Mouse (Mus musculus) MEL (cell line): ENCODE data around the gene Tnc. TPM values are rescaled to one million over a fixed set of nuclear protein-coding genes. Genes with fewer than 3 reads are reported as not detected.

Source experiments
- DNase-seq: peaks from one replicate; pipeline ENCODE4 v3.0.0; 2011; ENCODE audit warnings: low read depth, low spot score
- H3K27ac ChIP-seq: 2 replicates; pipeline ENCODE4 v1.5.1; 2012; ENCODE audit warnings: low read depth, mild to moderate bottlenecking, control low read depth, low read length, moderate library complexity; ENCODE audit not compliant: control insufficient read depth
- H3K27me3 ChIP-seq, 2 experiments: fragments of 150-350 bp in 1 of 2; sonication (generic) in 1 of 2; 2 replicates each; pipeline ENCODE4 v1.6.1; 2012; ENCODE audit warnings: low read length in 2 of 2, mild to moderate bottlenecking in 2 of 2, improper control_type of control experiment in 1 of 2, moderate library complexity in 1 of 2; ENCODE audit not compliant: insufficient read depth in 2 of 2, control insufficient read depth in 1 of 2
- H3K36me3 ChIP-seq, 2 experiments: 2 replicates each; pipeline ENCODE4 v1.6.1; 2012 to 2014; ENCODE audit warnings: low read length in 2 of 2, improper control_type of control experiment in 1 of 2, inconsistent platforms in 1 of 2, mild to moderate bottlenecking in 1 of 2; ENCODE audit not compliant: insufficient read depth in 2 of 2, control insufficient read depth in 1 of 2
- H3K4me1 ChIP-seq, 2 experiments: fragments of 150-350 bp in 1 of 2; sonication (generic) in 1 of 2; 2 replicates each; pipeline ENCODE4 v1.6.1; 2012; ENCODE audit warnings: low read length in 2 of 2, improper control_type of control experiment in 1 of 2, mild to moderate bottlenecking in 1 of 2; ENCODE audit not compliant: insufficient read depth in 2 of 2, control insufficient read depth in 1 of 2
- H3K4me3 ChIP-seq, 2 experiments: fragments of 150-350 bp in 1 of 2; sonication (generic) in 1 of 2; 2 replicates each; pipeline ENCODE4 v1.5.1; 2012; ENCODE audit warnings: low read depth in 2 of 2, low read length in 2 of 2, mild to moderate bottlenecking in 2 of 2, moderate library complexity in 2 of 2, control low read depth in 1 of 2, improper control_type of control experiment in 1 of 2; ENCODE audit not compliant: control insufficient read depth in 1 of 2, insufficient read depth in 1 of 2
- H3K79me2 ChIP-seq: 2 replicates; pipeline ENCODE4 v1.6.1; 2012; ENCODE audit warnings: mild to moderate bottlenecking, low read length, moderate library complexity; ENCODE audit not compliant: control insufficient read depth, poor library complexity, insufficient read depth
- H3K9ac ChIP-seq: 2 replicates; pipeline ENCODE4 v1.6.1; 2012; ENCODE audit warnings: low read depth, mild to moderate bottlenecking, control low read depth, low read length, moderate library complexity; ENCODE audit not compliant: control insufficient read depth, poor library complexity, severe bottlenecking
- H3K9me3 ChIP-seq: fragments of 150-350 bp; sonication (generic); replicated peaks from 2 replicates; pipeline ENCODE4 v1.6.1; 2012; ENCODE audit warnings: mild to moderate bottlenecking, low read length, improper control_type of control experiment, moderate library complexity; ENCODE audit not compliant: insufficient read depth
- BHLHE40 ChIP-seq: IDR thresholded peaks from 2 replicates; pipeline ENCODE4 v1.6.1; 2012; ENCODE audit warnings: low read depth, mild to moderate bottlenecking, inconsistent platforms, low read length, improper control_type of control experiment, borderline replicate concordance
- CHD1 ChIP-seq: IDR thresholded peaks from 2 replicates; pipeline ENCODE4 v1.6.1; 2012; ENCODE audit warnings: low read depth, mild to moderate bottlenecking, inconsistent platforms, low read length, improper control_type of control experiment
- E2F4 ChIP-seq: IDR thresholded peaks from 2 replicates; pipeline ENCODE4 v1.6.1; 2011; ENCODE audit warnings: low read depth, low read length, improper control_type of control experiment, borderline replicate concordance
- ELF1 ChIP-seq: IDR thresholded peaks from 2 replicates; pipeline ENCODE4 v1.6.1; 2014; ENCODE audit warnings: low read depth, mild to moderate bottlenecking, inconsistent platforms, low read length, improper control_type of control experiment, moderate library complexity
- ETS1 ChIP-seq: IDR thresholded peaks from 2 replicates; pipeline ENCODE4 v1.6.1; 2012; ENCODE audit warnings: low read depth, mild to moderate bottlenecking, inconsistent platforms, low read length, improper control_type of control experiment, moderate library complexity
- GABPA ChIP-seq: IDR thresholded peaks from 2 replicates; pipeline ENCODE4 v1.6.1; 2012; ENCODE audit warnings: low read depth, mild to moderate bottlenecking, inconsistent platforms, low read length, improper control_type of control experiment, moderate library complexity
- HCFC1 ChIP-seq: IDR thresholded peaks from 2 replicates; pipeline ENCODE4 v1.6.1; 2012; ENCODE audit warnings: low read depth, mild to moderate bottlenecking, inconsistent platforms, low read length, improper control_type of control experiment, moderate library complexity
- JUND ChIP-seq: IDR thresholded peaks from 2 replicates; pipeline ENCODE4 v1.6.1; 2011; ENCODE audit warnings: low read depth, mild to moderate bottlenecking, improper control_type of control experiment, low read length
- MAX ChIP-seq: IDR thresholded peaks from 2 replicates; pipeline ENCODE4 v1.6.1; 2011; ENCODE audit warnings: low read length, improper control_type of control experiment
- MEF2A ChIP-seq: IDR thresholded peaks from 2 replicates; pipeline ENCODE4 v1.6.1; 2014; ENCODE audit warnings: low read depth, mild to moderate bottlenecking, inconsistent platforms, low read length, improper control_type of control experiment; ENCODE audit not compliant: poor library complexity, insufficient replicate concordance, severe bottlenecking; ENCODE audit errors: extremely low read depth
- MXI1 ChIP-seq: IDR thresholded peaks from 2 replicates; pipeline ENCODE4 v1.6.1; 2011; ENCODE audit warnings: mild to moderate bottlenecking, low read depth, low read length, improper control_type of control experiment
- NELFE ChIP-seq: IDR thresholded peaks from 2 replicates; pipeline ENCODE4 v1.6.1; 2011; ENCODE audit warnings: low read depth, low read length, improper control_type of control experiment
- POLR2AphosphoS5 ChIP-seq: IDR thresholded peaks from 2 replicates; pipeline ENCODE4 v1.6.1; 2012; ENCODE audit warnings: low read depth, borderline replicate concordance, mild to moderate bottlenecking, inconsistent platforms, low read length, moderate library complexity, mixed read lengths
- RCOR1 ChIP-seq: IDR thresholded peaks from 2 replicates; pipeline ENCODE4 v1.6.1; 2012; ENCODE audit warnings: low read depth, mild to moderate bottlenecking, inconsistent platforms, low read length, improper control_type of control experiment
- SIN3A ChIP-seq: IDR thresholded peaks from 2 replicates; pipeline ENCODE4 v1.6.1; 2012; ENCODE audit warnings: low read length, improper control_type of control experiment, inconsistent platforms
- SMC3 ChIP-seq: IDR thresholded peaks from 2 replicates; pipeline ENCODE4 v1.6.1; 2011; ENCODE audit warnings: low read depth, low read length, improper control_type of control experiment
- TAL1 ChIP-seq: IDR thresholded peaks from 2 replicates; pipeline ENCODE4 v1.6.1; 2012; ENCODE audit warnings: mild to moderate bottlenecking, inconsistent platforms, low read length, moderate library complexity, mixed read lengths
- TBP ChIP-seq: IDR thresholded peaks from 2 replicates; pipeline ENCODE4 v1.8.0; 2011; ENCODE audit warnings: low read depth, low read length, improper control_type of control experiment
- TCF12 ChIP-seq: IDR thresholded peaks from 2 replicates; pipeline ENCODE4 v1.6.1; 2014; ENCODE audit warnings: low read depth, mild to moderate bottlenecking, inconsistent platforms, low read length, improper control_type of control experiment, moderate library complexity
- UBTF ChIP-seq: IDR thresholded peaks from 2 replicates; pipeline ENCODE4 v1.6.1; 2012; ENCODE audit warnings: low read depth, mild to moderate bottlenecking, inconsistent platforms, low read length, improper control_type of control experiment, moderate library complexity, borderline replicate concordance; ENCODE audit not compliant: insufficient read depth
- USF2 ChIP-seq, 2 experiments: IDR thresholded peaks; 2 replicates each; pipeline ENCODE4 v1.6.1; 2011 to 2012; ENCODE audit warnings: improper control_type of control experiment in 2 of 2, low read length in 2 of 2, borderline replicate concordance in 1 of 2, inconsistent platforms in 1 of 2, low read depth in 1 of 2, mild to moderate bottlenecking in 1 of 2; ENCODE audit not compliant: insufficient read depth in 1 of 2
- ZC3H11A ChIP-seq: IDR thresholded peaks from 2 replicates; pipeline ENCODE4 v1.6.1; 2012; ENCODE audit warnings: low read depth, mild to moderate bottlenecking, inconsistent platforms, low read length, improper control_type of control experiment
- ZKSCAN1 ChIP-seq: IDR thresholded peaks from 2 replicates; pipeline ENCODE4 v1.6.1; 2012; ENCODE audit warnings: low read depth, mild to moderate bottlenecking, inconsistent platforms, low read length, improper control_type of control experiment, moderate library complexity
- ZMIZ1 ChIP-seq: IDR thresholded peaks from 2 replicates; pipeline ENCODE4 v1.6.1; 2012; ENCODE audit warnings: low read depth, mild to moderate bottlenecking, inconsistent platforms, low read length, improper control_type of control experiment, moderate library complexity
- polyA plus RNA-seq, 2 experiments: library from polyadenylated mRNA; stranded (reverse) in 1 of 2; unstranded in 1 of 2; fragments of >175 nt in 1 of 2; fragments of >200 nt in 1 of 2; gene quantifications; 2 replicates each; pipeline versions ENCODE4 v1.2.1 to v1.2.4; 2012; ENCODE audit warnings: low replicate concordance in 2 of 2, low read depth in 1 of 2; ENCODE audit not compliant: insufficient read length in 2 of 2, insufficient read depth in 1 of 2, missing spikeins in 1 of 2
- total RNA-seq: library from RNA; depleted of rRNA; stranded (reverse); fragments of 300-350 nt; gene quantifications from 2 replicates; pipeline ENCODE4 v1.2.3, GENCODE M21; 2012

Tnc gene
- total and polyA plus RNA-seq, 3 experiments = not detected

DNA sequence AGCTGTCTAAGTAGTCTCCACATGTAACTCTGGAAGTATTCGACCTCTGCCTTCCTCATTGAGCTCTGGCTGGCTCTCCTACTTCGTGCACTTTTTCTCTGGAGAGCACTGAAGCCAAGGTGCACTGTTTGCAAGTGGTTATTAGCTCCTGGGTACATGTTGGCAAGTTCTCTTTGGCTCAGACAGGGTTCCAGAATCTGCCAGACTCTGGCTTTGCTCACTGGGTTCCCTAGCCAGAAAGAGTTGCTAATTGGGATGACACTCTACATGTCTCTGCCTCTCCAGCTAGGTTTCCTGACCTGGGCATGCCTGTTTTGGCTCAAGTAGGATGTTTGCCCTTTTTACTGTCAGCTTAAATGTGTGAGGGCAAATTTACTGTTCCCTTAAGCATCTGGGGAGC, 13.6 kb downstream of the Tnc start:
- TF ChIP-seq ETS1 (no peak), ZKSCAN1 (no peak), TAL1 (no peak), SMC3 (no peak), CHD1 (no peak), RCOR1 (no peak), NELFE (no peak)
- H3K4me3 ChIP-seq = no peak overlapping the region
- H3K36me3 ChIP-seq = no peaks in the 10 kb centered on the region
- H3K79me2 ChIP-seq = no peaks in the 10 kb centered on the region
- no peaks in the 10 kb centered on the region for H3K27me3 ChIP-seq
- H3K4me1 ChIP-seq = no peaks in the 10 kb centered on the region
- H3K9ac ChIP-seq = no peak overlapping the region
- H3K27ac ChIP-seq = no peak overlapping the region
- H3K9me3 ChIP-seq = no peaks in the 10 kb centered on the region
- DNase-seq = no peak

DNA sequence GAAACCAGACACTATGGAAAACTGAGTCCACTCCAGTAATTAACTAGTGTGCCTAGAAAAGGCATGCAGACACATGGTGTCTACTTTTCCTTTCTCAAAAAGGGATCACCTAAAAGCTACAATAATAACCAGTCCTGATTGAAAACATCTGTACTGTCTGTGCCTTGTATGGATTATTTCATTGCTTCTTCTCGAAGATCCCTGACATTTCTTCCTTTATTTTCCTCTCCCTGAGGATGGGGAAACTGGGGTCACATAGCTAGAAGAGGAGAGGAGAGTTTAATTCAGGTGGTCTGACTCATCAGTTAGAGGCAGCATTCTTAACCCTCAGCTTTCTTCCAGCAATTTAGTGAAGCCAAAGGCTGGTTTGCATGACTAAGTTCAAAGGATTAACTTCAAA, 17.3 kb downstream of the Tnc start:
- no peak for DNase-seq
- H3K27ac ChIP-seq = no peak overlapping the region
- no peaks in the 10 kb centered on the region for H3K79me2 ChIP-seq
- no peaks in the 10 kb centered on the region for H3K36me3 ChIP-seq
- TF ChIP-seq JUND (no peak), POLR2AphosphoS5 (no peak), UBTF (no peak), E2F4 (no peak)
- TF ChIP-seq, all 39 proteins: peak for 0
- Histone ChIP-seq H3K9me3 (no peaks in the 10 kb centered on the region), H3K4me3 (no peak overlapping the region), H3K27me3 (no peaks in the 10 kb centered on the region), H3K4me1 (no peaks in the 10 kb centered on the region), H3K9ac (no peak overlapping the region)

GRCm38 (mm10) chr4:64025591-64025990, 21.2 kb downstream of the Tnc start:
- Histone ChIP-seq H3K4me3 (no peak overlapping the region), H3K79me2 (no peaks in the 10 kb centered on the region), H3K36me3 (no peaks in the 10 kb centered on the region), H3K9me3 (no peaks in the 10 kb centered on the region), H3K27me3 (no peaks in the 10 kb centered on the region), H3K9ac (no peak overlapping the region), H3K4me1 (no peaks in the 10 kb centered on the region), H3K27ac (no peak overlapping the region)
- TF ChIP-seq HCFC1 = no peak
- no peak for TF ChIP-seq ELF1
- TF ChIP-seq MAX = no peak
- no peak for TF ChIP-seq ZKSCAN1
- no peak for TF ChIP-seq BHLHE40
- no peak for TF ChIP-seq TBP
- no peak for TF ChIP-seq UBTF
- TF ChIP-seq USF2 (IDR thresholded peaks at IDR 0.05; ENCODE audit: borderline replicate concordance in 1 of 2, insufficient read depth in 1 of 2, low read depth in 1 of 2, low read length in 2 of 2) = no peak
- TF ChIP-seq TCF12 = no peak
- no peak for TF ChIP-seq JUND
- no peak for TF ChIP-seq SIN3A
- no peak for TF ChIP-seq MXI1
- TF ChIP-seq GABPA = no peak
- no peak for TF ChIP-seq ZMIZ1
- TF ChIP-seq ZC3H11A = no peak
- TF ChIP-seq MEF2A = no peak
- no peak for DNase-seq
